Mouse (Mus musculus): Measurements from ENCODE around the gene Ap1ar.

DNA sequence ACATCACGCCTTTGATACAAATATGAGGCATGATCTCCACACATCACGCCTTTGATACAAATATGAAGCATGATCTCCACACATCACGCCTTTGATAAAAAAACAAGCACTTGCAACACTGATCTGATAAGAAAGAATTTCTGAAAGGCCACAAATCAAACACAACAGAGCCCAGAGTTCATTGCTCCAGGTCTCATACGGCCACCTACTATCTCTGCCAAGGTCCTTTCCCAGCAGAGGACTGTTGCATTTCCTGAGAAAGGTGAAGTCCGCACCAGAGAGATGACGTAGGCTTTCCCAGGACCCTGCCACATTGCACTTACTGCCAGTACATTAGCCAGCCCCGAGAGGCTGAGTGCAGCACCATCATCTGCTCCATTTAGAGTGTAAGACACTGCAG, 28.2 kb downstream of the Ap1ar start:
- TF ChIP-seq CTCF (IDR thresholded peaks at IDR 0.05; ENCODE audit: extremely low read depth, insufficient read depth, insufficient read length, insufficient replicate concordance) (no peak), POLR2A (IDR thresholded peaks at IDR 0.05; ENCODE audit: low read depth, low read length) (no peak)

Data from spleen, adult 2 months (tissue).